Mouse (Mus musculus) small intestine, adult 2 months (tissue): Measurements from ENCODE around the gene Rbks. TPM values are rescaled to one million over a fixed set of nuclear protein-coding genes. Genes with fewer than 3 reads are reported as not detected.

Source experiments
- H3K27ac ChIP-seq: fragments of 200-500 bp; 2 replicates; pipeline ENCODE4 v1.5.1; 2012; ENCODE audit warnings: low read depth, low read length, control low read depth, inconsistent platforms; ENCODE audit not compliant: insufficient read depth
- H3K27me3 ChIP-seq: fragments of 200-500 bp; 2 replicates; pipeline ENCODE4 v1.6.1; 2012; ENCODE audit warnings: mild to moderate bottlenecking, moderate library complexity, low read length, inconsistent platforms; ENCODE audit not compliant: control insufficient read depth, insufficient read depth
- H3K36me3 ChIP-seq: fragments of 200-500 bp; 2 replicates; pipeline ENCODE4 v1.6.1; 2012; ENCODE audit warnings: mild to moderate bottlenecking, low read length, control low read depth, inconsistent platforms; ENCODE audit not compliant: control insufficient read depth, insufficient read depth
- H3K4me1 ChIP-seq: fragments of 200-500 bp; 2 replicates; pipeline ENCODE4 v1.6.1; 2012; ENCODE audit warnings: low read length, inconsistent platforms, mixed read lengths; ENCODE audit not compliant: control insufficient read depth, insufficient read depth, insufficient read length
- H3K4me3 ChIP-seq: fragments of 200-500 bp; 2 replicates; pipeline ENCODE4 v1.5.1; 2012; ENCODE audit warnings: low read depth, mild to moderate bottlenecking, control low read depth, inconsistent platforms, low read length, moderate library complexity
- CTCF ChIP-seq: fragments of 200-500 bp; IDR thresholded peaks from 2 replicates; pipeline ENCODE4 v1.5.1; 2012; ENCODE audit warnings: low read depth, mild to moderate bottlenecking, control low read depth, inconsistent platforms, low read length, moderate library complexity, mixed read lengths; ENCODE audit not compliant: insufficient replicate concordance, insufficient read length; ENCODE audit errors: extremely low read depth
- POLR2A ChIP-seq: fragments of 200-500 bp; IDR thresholded peaks from 2 replicates; pipeline ENCODE4 v1.6.1; 2012; ENCODE audit warnings: low read depth, mild to moderate bottlenecking, control low read depth, inconsistent platforms, low read length, moderate library complexity
- WGBS: fragments of 180-500 bp; shearing (Covaris S2); methylation state at CpG from one replicate; pipeline ENCODE4 v1.1.7; 2018; 5-methylcytosine and 5-hydroxymethylcytosine counted together
- polyA plus RNA-seq: library from polyadenylated mRNA; depleted of rRNA; stranded (reverse); fragments of >200 nt; gene quantifications from 2 replicates; pipeline ENCODE4 v1.2.3, GENCODE M21; 2012

The Rbks gene
- polyA plus RNA-seq, 1 experiment, result 15.5 TPM

DNA sequence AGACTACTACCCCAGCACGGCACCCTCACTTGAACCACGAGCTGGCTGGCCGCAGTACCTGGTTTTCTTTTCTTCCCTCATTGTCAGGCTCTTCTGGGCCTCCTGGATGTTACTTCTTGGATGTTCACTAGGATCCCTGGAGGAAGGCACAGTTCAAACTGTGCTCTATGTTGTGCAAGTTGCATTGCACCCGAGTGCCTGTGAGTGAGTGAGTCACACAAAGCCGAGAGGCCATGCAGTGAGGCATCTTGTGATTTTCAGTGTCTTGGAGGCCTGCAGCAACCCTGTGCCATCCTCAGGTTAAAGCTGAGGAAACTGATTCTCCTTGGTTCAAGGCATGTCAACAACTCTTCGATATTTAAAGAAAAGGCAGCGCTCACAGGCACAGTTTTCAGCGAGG lies 68.9 kb downstream of the Rbks start:
- WGBS, result 88% methylated on average over 8 of the region's 8 CpGs
- peaks cover 2% of the 10 kb centered on the region; the same call in 1 of the 2 replicates for H3K4me1 ChIP-seq
- H3K36me3 ChIP-seq, result no peaks in the 10 kb centered on the region; the same call in 1 of the 2 replicates
- H3K27ac ChIP-seq, result no peak overlapping the region
- TF ChIP-seq POLR2A (no peak), CTCF (no peak)
- H3K4me3 ChIP-seq, result no peak overlapping the region
- no peaks in the 10 kb centered on the region for H3K27me3 ChIP-seq

DNA sequence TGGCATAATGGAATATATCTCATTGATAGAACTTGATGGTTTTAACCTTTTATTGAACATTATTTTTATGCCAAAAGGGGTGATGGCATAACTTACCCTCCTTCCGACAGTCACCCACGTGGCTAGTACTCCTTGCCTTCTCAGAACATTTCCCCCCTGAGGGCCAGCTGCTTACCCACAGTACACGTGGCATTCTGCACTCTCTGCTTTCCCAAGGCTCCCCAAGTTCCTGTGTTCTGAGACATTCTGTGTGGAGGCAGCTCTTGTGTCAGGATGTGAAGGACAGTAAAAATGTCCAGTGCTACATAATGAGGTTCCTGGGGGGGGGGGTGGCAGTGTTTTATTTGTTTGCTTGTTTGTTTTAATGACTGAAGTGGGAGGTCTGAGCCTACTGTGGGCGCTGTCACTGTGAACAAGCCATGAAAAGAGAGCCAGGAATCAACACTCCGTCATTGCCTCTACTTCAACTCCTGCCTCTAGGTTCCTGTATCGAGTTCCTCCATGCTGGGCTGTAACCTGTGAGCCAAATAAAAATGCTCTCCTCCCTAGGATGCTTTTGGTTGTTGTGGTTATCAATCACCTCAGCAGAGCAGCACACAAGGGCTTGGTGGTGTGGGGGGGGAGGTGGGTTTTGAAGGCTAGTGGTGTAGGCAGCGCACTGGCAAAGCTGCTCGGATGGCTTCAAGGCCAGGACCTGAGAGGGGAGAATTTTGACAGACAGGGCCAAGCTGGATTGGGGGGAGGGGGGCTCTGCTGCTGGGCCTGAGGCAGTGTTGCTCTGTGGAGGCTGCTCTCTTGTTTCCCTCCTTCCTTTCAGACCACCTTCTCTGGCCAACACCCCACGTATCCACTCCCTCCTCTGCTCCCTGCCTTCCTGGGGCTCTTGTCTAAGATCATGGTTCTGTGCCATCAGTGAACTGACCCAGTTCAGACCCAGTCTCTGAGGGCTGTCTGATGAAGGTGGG lies 69.6 kb downstream of the Rbks start:
- TF ChIP-seq POLR2A, result no peak
- TF ChIP-seq CTCF, result no peak
- H3K4me3 ChIP-seq, result no peak overlapping the region
- H3K27me3 ChIP-seq, result no peaks in the 10 kb centered on the region
- H3K4me1 ChIP-seq, result peaks cover 2% of the 10 kb centered on the region; the same call in 1 of the 2 replicates
- H3K36me3 ChIP-seq, result no peaks in the 10 kb centered on the region; the same call in 1 of the 2 replicates
- WGBS, result 87% methylated on average over 9 of the region's 9 CpGs
- no peak overlapping the region for H3K27ac ChIP-seq

DNA sequence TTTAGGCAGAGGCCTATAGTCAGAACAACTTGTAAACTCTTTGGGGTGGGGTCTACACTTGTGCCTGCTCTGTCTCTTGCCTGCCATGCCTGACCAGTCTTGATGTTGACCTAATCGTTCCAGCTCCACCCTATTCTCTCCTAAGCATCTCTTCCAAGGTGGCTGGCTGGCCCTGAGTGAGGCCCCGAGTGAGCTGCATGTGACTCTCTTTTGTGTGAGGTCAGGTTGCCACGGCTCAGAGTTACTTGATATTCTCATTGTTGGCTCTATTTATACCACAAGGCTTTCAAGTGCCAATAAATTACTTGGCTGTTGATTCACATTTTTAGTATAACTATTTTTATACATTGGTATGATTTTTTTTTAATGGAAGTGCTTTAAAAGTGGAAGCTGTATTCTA lies 70.3 kb downstream of the Rbks start:
- WGBS, result 51% methylated on average over 3 of the region's 3 CpGs
- H3K27me3 ChIP-seq, result no peaks in the 10 kb centered on the region
- H3K36me3 ChIP-seq, result peaks cover 1% of the 10 kb centered on the region; the same call in 1 of the 2 replicates
- no peak overlapping the region for H3K27ac ChIP-seq
- TF ChIP-seq CTCF, result no peak
- TF ChIP-seq POLR2A, result no peak
- no peak overlapping the region for H3K4me3 ChIP-seq
- peaks cover 2% of the 10 kb centered on the region; the same call in 1 of the 2 replicates for H3K4me1 ChIP-seq

DNA sequence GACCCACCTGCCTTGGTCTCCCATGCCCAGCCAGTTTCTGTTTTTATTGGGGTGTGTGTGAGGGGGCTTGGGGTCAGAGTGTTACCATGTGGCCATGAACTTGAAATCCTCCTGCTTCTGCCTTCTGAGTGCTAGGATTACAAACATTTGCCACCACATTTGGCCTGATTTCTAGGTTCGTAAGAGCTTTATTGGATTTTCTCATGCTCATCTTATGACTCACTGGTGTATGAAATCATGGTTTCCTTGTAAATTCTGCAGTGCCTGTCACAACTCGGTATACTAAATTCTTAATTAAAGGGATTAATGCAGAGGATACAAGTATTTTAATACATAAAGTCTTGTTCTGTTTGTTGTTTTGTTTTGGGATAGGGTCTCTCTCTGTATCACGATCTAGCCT lies 77.1 kb downstream of the Rbks start:
- TF ChIP-seq POLR2A (no peak), CTCF (no peak)
- 89% methylated on average over 3 of the region's 3 CpGs for WGBS
- Histone ChIP-seq H3K4me1 (no peaks in the 10 kb centered on the region), H3K27me3 (no peaks in the 10 kb centered on the region), H3K27ac (no peak overlapping the region), H3K4me3 (no peak overlapping the region), H3K36me3 (peaks cover 24% of the 10 kb centered on the region; the same call in 1 of the 2 replicates)

DNA sequence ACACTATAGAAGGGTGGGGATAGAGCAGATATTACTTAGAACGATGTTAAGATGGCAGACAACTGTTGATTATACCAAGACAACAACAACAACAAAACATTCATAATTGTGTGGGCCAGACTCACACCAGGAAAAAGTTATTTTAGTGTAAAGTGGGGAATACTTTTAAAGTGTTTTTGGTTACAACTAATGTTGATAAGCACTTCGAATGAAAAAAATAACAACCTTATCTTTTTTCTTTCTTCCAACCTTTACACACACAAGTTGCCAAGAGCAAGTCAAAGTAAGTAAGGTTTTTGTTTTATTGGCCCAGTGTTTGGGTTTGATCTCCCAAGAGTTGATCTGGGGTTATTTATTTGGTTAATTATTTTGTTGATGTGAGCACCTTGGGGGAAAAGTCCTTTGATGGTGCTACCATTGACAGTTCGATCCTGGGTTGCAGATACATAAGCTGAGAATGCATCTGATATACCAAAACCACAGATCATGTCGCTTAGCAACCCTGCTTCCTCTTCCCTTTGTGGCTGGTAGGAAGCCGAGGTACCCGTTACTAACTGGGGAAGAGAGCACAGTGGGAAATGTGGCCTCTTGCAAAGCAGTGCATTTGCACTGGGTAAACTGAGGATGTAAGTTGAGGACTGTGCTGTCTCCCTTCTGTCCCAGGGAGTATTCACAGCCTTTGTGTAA lies 82.9 kb downstream of the Rbks start:
- no peaks in the 10 kb centered on the region for H3K27me3 ChIP-seq
- H3K36me3 ChIP-seq, result peaks cover 14% of the 10 kb centered on the region; the same call in 1 of the 2 replicates
- WGBS, result 44% methylated on average over 6 of the region's 6 CpGs
- H3K4me3 ChIP-seq, result peak overlapping the region; percentile 99
- peak overlapping the region; percentile 96; the same call in 1 of the 2 replicates for H3K27ac ChIP-seq
- TF ChIP-seq POLR2A, result no peak
- no peak for TF ChIP-seq CTCF
- H3K4me1 ChIP-seq, result peaks cover 6% of the 10 kb centered on the region; the same call in 1 of the 2 replicates

DNA sequence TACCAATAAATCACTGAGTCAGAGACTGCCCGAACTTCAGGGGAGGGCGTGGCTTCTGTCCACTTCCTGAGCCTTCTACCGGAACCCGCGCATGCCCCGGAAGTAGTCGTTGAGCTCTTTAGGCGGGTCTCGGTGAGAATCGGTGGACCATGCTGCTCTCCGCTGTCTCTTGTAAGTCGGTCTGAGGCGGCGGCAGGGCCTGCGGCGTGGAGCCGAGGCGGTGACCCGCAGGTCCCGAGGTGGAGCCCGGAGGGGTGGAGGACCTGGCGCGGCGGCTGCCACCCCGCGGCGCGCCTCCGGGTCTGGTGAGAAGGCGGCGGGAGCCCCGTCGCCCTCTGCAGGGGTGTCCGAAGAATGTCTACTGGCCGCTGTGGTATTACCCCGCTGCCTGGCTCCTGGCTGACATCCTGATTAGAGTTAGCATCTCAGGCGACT lies 83.6 kb downstream of the Rbks start:
- Histone ChIP-seq H3K4me1 (peaks cover 6% of the 10 kb centered on the region; the same call in 1 of the 2 replicates), H3K27me3 (no peaks in the 10 kb centered on the region), H3K4me3 (peak overlapping the region; percentile 99), H3K27ac (peak overlapping the region; percentile 96), H3K36me3 (peaks cover 12% of the 10 kb centered on the region; the same call in 1 of the 2 replicates)
- under 1% methylated on average over 37 of the region's 37 CpGs for WGBS
- TF ChIP-seq POLR2A (peak; percentile 59), CTCF (peak; percentile 59)
